Mouse (Mus musculus) embryonic facial prominence, embryonic 15.5 days (tissue): ENCODE data around the gene Nckap1l. TPM values are rescaled to one million over a fixed set of nuclear protein-coding genes. Genes with fewer than 3 reads are reported as not detected.

Source experiments
- ATAC-seq: fragments of 200-750 bp; cut with Nextera tagmentation; 2 replicates; pipeline ENCODE4 v1.8.0; 2017; ENCODE audit warnings: low read depth, moderate TSS enrichment; ENCODE audit not compliant: insufficient number of reproducible peaks, low FRiP score, low TSS enrichment
- H3K27ac ChIP-seq: fragments of 300-500 bp; sonication (generic); replicated peaks from 2 replicates; pipeline ENCODE4 v1.5.1; 2015; ENCODE audit warnings: mild to moderate bottlenecking, inconsistent platforms
- H3K27me3 ChIP-seq: fragments of 300-500 bp; sonication (generic); 2 replicates; pipeline ENCODE4 v1.6.1; 2015; ENCODE audit warnings: inconsistent platforms
- H3K36me3 ChIP-seq: fragments of 300-500 bp; sonication (generic); 2 replicates; pipeline ENCODE4 v1.6.1; 2015; ENCODE audit warnings: mild to moderate bottlenecking, inconsistent platforms
- H3K4me1 ChIP-seq: fragments of 300-500 bp; sonication (generic); 2 replicates; pipeline ENCODE4 v1.6.1; 2015; ENCODE audit warnings: inconsistent platforms
- H3K4me2 ChIP-seq: fragments of 300-500 bp; sonication (generic); replicated peaks from 2 replicates; pipeline ENCODE4 v1.6.1; 2015; ENCODE audit warnings: mild to moderate bottlenecking, inconsistent platforms
- H3K4me3 ChIP-seq: fragments of 300-500 bp; sonication (generic); replicated peaks from 2 replicates; pipeline ENCODE4 v1.5.1; 2015; ENCODE audit warnings: mild to moderate bottlenecking, inconsistent platforms
- H3K9ac ChIP-seq: fragments of 300-500 bp; sonication (generic); 2 replicates; pipeline ENCODE4 v1.6.1; 2015; ENCODE audit warnings: inconsistent platforms
- H3K9me3 ChIP-seq: fragments of 300-500 bp; sonication (generic); replicated peaks from 2 replicates; pipeline ENCODE4 v1.6.1; 2016; ENCODE audit warnings: inconsistent platforms
- whole genome bisulfite sequencing: fragments of 180-500 bp; shearing (Covaris S2); methylation state at CpG from one replicate; pipeline ENCODE4 v1.1.7; 2015; 5-methylcytosine and 5-hydroxymethylcytosine counted together
- polyA plus RNA-seq: library from polyadenylated mRNA; unstranded; fragments of >200 nt; fragmentation: Nextera tagmentation; extraction: Ambion mirVana; gene quantifications from 2 replicates; pipeline ENCODE4 v1.2.1, GENCODE M21; 2015

Gene Nckap1l
- polyA plus RNA-seq, 1 experiment from 2014 or later, result 4.9 TPM

DNA sequence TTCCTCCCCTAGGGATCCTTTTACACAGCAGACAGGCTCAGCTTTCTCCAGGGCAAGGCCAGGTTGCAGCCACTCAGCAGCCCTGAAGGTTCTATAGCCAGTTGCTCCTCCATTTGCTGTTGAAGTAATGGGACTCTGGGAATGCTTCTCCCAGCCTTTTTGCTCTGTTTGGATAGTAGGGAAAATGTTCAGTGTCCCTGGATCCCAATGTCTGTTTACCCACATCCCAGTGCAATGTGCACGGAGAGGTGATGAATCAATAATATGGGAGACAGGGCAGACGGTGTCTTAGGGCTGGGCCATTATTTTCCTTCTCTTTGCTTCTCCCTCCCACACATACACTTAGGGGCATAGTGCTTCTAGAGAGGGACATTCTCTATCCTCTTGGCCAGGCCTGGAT, 85.7 kb downstream of the Nckap1l start:
- no peak overlapping the region for H3K27ac ChIP-seq
- no peaks in the 10 kb centered on the region for H3K9me3 ChIP-seq
- H3K4me1 ChIP-seq, result peaks cover 17% of the 10 kb centered on the region
- no peaks in the 10 kb centered on the region for H3K36me3 ChIP-seq
- H3K27me3 ChIP-seq, result peaks cover 2% of the 10 kb centered on the region; the same call in 1 of the 2 replicates
- no peak overlapping the region for H3K4me3 ChIP-seq
- H3K4me2 ChIP-seq, result no peak overlapping the region
- WGBS, result 57% methylated on average over 2 of the region's 2 CpGs
- no peak for ATAC-seq
- H3K9ac ChIP-seq, result no peak overlapping the region

DNA sequence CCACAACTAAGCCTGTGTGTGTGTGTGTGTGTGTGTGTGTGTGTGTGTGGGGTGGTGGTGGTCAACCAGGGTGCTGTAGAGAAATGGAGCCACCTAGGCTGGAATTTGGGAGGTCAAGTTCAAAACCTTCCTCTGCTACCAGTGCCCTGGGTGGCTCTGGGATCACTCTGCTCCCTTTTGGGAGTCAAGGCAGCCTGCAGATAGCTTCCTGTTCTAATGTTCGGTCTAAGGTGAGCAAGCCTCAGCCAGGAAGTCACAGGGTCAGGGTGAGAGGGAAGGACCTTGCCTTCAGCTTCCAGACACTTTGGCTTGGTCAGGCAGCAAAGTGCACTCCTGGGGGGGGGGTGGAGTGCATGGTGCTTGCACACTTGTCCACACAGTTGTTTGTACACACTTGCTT, 87.1 kb downstream of the Nckap1l start:
- Histone ChIP-seq H3K27me3 (peaks cover 2% of the 10 kb centered on the region; the same call in 1 of the 2 replicates), H3K4me2 (no peak overlapping the region), H3K4me1 (peaks cover 17% of the 10 kb centered on the region), H3K9me3 (no peaks in the 10 kb centered on the region), H3K9ac (no peak overlapping the region), H3K36me3 (no peaks in the 10 kb centered on the region), H3K4me3 (no peak overlapping the region), H3K27ac (no peak overlapping the region)
- 71% methylated on average over 1 of the region's 1 CpGs for WGBS
- ATAC-seq, result no peak

DNA sequence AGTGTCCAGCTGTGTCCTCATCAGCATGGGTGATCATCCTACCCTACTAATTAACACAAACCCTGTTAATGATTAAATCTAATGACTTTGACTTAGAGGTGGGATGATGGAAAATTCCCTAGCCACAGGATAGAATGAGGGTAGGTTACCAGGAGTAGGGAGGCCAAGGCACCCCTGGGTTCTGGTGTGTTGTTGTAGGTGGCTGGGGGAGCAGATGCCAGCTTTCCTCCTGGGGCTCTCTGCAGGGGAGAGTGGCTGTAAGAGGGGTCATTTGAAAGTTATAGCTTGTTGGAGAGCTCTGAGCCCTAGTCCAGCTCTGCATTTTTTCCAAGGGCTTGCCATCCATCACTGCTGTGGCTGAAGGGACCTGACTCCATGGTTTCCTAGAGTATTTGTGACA, 88.9 kb downstream of the Nckap1l start:
- H3K4me1 ChIP-seq, result peaks cover 7% of the 10 kb centered on the region; the same call in 1 of the 2 replicates
- no peak overlapping the region for H3K4me3 ChIP-seq
- H3K27ac ChIP-seq, result no peak overlapping the region
- no peak overlapping the region for H3K9ac ChIP-seq
- H3K36me3 ChIP-seq, result no peaks in the 10 kb centered on the region
- ATAC-seq, result no peak
- H3K9me3 ChIP-seq, result no peaks in the 10 kb centered on the region
- H3K4me2 ChIP-seq, result no peak overlapping the region
- H3K27me3 ChIP-seq, result peaks cover under 1% of the 10 kb centered on the region; the same call in 1 of the 2 replicates

DNA sequence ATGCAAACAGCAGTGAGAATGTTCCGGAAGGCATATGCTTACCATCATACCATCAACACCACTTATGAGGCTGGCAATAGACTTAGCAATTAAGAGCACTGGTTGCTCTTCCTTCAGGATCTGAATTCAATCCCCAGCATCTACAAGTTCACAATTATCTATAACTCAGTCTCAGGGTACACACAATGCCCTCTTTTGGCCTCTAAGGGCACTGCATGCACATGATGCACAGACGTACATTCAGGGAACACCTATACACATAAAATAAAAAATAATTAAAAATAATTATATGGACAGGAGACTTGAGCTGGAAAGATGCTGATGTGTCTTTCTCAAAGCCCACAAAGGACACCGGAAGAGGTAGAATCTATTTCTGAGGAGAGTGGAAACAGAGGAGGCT, 94.4 kb downstream of the Nckap1l start:
- H3K9ac ChIP-seq, result no peak overlapping the region
- H3K36me3 ChIP-seq, result no peaks in the 10 kb centered on the region
- H3K4me1 ChIP-seq, result no peaks in the 10 kb centered on the region
- H3K9me3 ChIP-seq, result no peaks in the 10 kb centered on the region
- H3K4me3 ChIP-seq, result no peak overlapping the region
- no peaks in the 10 kb centered on the region for H3K27me3 ChIP-seq
- ATAC-seq, result no peak
- no peak overlapping the region for H3K27ac ChIP-seq
- 80% methylated on average over 3 of the region's 3 CpGs for WGBS
- no peak overlapping the region for H3K4me2 ChIP-seq

Other genes starting within 250 kb of the Nckap1l start
- gene Cbx5, start 214.0 kb upstream of the Nckap1l start, polyA plus RNA-seq, result 84.3 and 86.2 TPM in 2 replicates
- 667 and 669 TPM in 2 replicates for gene Hnrnpa1, start 213.4 kb upstream of the Nckap1l start, polyA plus RNA-seq
- gene Nfe2, start 195.4 kb upstream of the Nckap1l start, polyA plus RNA-seq, result 2.0 and 2.3 TPM in 2 replicates
- 264 and 279 TPM in 2 replicates for gene Copz1, start 181.1 kb upstream of the Nckap1l start, polyA plus RNA-seq
- gene Gpr84, start 143.2 kb upstream of the Nckap1l start, polyA plus RNA-seq, result 0.50 and 0.73 TPM in 2 replicates
- gene Zfp385a, start 113.7 kb upstream of the Nckap1l start, polyA plus RNA-seq, result 16.1 and 18.9 TPM in 2 replicates
- gene Itga5, start 87.0 kb upstream of the Nckap1l start, polyA plus RNA-seq, result 51.2 and 52.2 TPM in 2 replicates
- gene Gtsf1, start 23.3 kb upstream of the Nckap1l start, polyA plus RNA-seq, result not detected in 2 replicates
- not detected in 2 replicates for gene Gtsf2, start 5.3 kb upstream of the Nckap1l start, polyA plus RNA-seq
- 7.1 TPM in 2 replicates for gene Pde1b, start 49.2 kb downstream of the Nckap1l start, polyA plus RNA-seq
- 13.8 and 15.9 TPM in 2 replicates for gene Ppp1r1a, start 84.2 kb downstream of the Nckap1l start, polyA plus RNA-seq
- not detected in 2 replicates for gene Glycam1, start 111.3 kb downstream of the Nckap1l start, polyA plus RNA-seq